Mouse (Mus musculus): ENCODE measurements around the gene Chmp5. TPM values are rescaled to one million over a fixed set of nuclear protein-coding genes. Genes with fewer than 3 reads are reported as not detected.
"Not testable (repeated sequence)": the region's sequence is repeated elsewhere in the genome, so short reads cannot be mapped to it uniquely, and the experiment has no call there.

Chmp5 gene
- 23.5 and 24.8 TPM in 2 replicates for polyA plus RNA-seq (2012; rRNA removed)

GRCm38 (mm10) chr4:40948160-40948708 lies at the start of gene Chmp5, which contains the start of gene Bag1:
Gene Chmp5, plus strand, starts transcription at chr4:40948407.
Gene Bag1, minus strand, starts transcription at chr4:40948294.
- peak; percentile 95 for DNase-seq (ENCODE audit: low read depth, low spot score)
- WGBS, result under 1% methylated on average over 50 of the region's 50 CpGs

GRCm38 (mm10) chr4:40898476-40899044 lies 49.6 kb upstream of the Chmp5 start:
- WGBS, result 90% methylated on average over 6 of the region's 6 CpGs
- DNase-seq (ENCODE audit: low read depth, low spot score), result no peak

DNA sequence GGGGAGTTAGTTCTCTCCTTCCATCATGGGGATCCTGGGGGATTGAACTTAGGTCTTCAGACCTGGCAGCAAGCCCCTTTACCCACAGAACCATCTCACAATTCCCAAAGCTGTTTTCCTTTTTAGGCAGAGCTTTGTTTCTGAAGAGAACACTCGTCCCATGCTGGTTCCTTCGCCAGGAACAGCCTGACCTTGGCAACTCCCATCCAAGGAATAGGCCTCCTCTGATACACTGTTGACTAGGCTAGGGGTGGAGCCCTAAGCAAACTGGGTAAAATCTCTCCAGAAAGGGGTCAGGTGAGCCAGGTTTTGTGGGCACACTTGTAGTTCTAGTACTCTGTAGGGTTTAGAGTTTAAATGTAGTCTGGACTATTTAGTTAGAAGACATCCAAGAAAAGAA lies 48.9 kb upstream of the Chmp5 start:
- WGBS, result 51% methylated on average over 2 of the region's 2 CpGs
- no peak for DNase-seq (ENCODE audit: low read depth, low spot score)

DNA sequence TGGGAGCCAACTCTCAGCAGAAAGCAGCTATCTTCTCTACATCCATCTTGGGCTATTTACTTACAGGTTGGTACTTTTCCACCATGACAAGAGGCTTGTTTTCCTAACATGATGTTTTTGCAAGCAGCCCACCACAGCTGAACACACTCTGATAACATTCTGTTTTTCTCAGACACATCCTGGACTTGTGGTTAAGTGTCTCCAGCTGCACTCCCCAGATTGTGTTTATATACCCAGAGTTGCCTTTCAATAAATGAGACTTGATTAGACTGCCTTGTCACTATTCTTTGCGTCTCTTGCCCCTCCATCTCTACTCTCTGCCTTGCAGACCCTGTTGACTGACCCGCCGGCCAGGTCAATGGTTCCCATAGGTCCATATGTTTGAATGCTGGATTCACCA lies 48.1 kb upstream of the Chmp5 start:
- WGBS, result 95% methylated on average over 3 of the region's 3 CpGs
- no peak for DNase-seq (ENCODE audit: low read depth, low spot score)

DNA sequence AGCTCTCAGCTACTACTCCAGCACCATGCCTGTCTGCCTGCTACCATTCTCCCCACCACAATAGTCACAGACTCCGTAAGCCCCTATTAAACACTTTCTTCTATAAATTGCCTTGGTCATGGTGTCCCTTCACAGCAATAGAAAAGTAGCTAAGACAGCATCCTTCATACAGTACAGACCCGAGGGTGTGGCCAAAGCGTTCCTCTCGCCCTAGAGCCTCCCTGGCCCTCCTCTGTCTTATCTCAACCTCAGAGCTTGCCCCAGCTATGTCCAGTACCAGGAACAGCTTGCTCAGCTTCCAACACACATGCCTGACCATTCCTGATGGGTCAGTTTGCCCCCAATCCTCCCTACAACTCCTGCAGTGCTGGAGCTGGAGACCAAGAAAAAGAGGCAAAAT lies 47.6 kb upstream of the Chmp5 start:
- DNase-seq (ENCODE audit: low read depth, low spot score), result no peak
- WGBS, result 97% methylated on average over 4 of the region's 4 CpGs

GRCm38 (mm10) chr4:40906298-40906697 lies 41.9 kb upstream of the Chmp5 start:
- no peak for DNase-seq (ENCODE audit: low read depth, low spot score)
- 18% methylated on average over 1 of the region's 1 CpGs for WGBS

DNA sequence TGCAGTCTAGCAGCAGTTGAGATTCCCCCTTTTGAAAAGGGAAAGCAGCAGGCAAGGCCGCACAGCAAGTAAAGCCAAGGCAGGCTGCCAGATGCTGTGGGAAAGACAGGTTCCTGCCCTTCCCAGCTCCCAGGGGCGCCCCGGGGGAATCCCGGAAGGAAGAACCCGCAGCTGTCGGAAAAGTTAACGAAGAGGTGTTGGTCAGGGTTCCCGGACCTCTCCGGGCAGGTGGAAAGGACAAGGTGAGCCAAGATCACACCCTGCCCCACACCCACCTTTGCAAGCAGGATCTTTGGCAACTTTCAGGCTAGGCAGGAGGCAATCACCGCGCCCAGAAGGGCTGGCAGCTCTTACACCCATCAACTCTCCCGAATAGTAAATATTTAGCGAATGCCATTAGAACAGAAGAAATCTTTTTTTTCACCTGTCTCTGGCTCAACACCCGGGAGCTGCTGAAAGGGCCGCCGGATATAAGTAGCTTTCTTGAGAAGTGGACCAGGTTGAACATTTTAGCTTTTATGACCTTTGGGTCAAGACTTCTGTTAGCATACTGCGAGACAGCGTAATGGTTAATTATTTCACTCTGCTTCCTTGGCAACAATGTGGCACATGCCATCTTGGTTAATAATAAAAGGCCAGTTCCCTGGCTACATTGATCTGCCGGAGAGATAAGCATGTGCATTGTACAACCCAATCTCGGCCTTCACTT lies 39.8 kb upstream of the Chmp5 start:
- DNase-seq (ENCODE audit: low read depth, low spot score), result peak; percentile 87
- WGBS, result 13% methylated on average over 20 of the region's 20 CpGs

DNA sequence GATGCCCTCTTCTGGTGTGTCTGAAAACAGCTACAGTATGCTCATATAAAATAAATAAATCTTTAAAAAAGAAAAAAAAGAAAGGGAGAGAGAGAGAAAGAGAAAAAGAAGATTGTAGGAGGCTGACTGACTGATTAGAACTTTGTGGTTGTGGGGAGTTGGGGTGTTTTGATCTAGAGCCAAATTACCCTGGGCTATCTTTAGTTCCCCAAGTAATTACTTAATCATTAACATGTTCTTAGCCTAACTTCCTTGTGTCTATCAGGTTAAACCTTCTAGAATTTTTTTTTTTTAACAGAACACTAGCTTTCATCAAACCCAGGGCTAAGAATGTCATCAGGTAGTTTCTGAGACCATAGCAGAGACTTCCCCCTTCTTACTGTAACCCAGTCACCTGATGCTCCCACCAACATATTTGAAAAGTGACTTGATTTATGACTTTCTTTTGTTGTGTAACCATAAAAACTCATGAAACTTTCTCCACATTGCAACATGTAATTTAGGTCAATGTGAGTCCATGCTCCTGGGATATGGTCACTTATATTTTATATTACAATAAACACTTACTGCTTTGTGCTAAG lies 33.8 kb upstream of the Chmp5 start:
- no peak for DNase-seq (ENCODE audit: low read depth, low spot score)

DNA sequence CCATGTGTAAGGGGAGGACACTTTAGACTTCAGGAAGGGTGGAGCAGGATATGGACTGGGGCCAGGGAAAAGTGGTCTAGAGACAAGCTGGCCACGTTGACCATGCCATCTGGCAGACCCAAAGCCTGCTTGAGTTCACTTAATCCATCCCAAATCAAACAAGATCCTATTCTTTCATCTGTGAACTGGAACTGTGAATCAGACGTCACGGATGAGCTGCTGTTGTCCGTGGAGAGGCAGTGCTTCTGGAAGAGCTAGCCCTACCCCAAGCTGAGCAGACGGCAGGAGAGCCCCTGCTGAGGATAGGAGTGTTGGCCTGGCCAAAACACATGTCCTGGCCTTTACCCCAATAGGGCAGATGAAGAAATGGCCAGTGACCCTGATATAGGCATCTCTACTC lies 32.3 kb upstream of the Chmp5 start:
- no peak for DNase-seq (ENCODE audit: low read depth, low spot score)
- WGBS, result 49% methylated on average over 5 of the region's 5 CpGs

DNA sequence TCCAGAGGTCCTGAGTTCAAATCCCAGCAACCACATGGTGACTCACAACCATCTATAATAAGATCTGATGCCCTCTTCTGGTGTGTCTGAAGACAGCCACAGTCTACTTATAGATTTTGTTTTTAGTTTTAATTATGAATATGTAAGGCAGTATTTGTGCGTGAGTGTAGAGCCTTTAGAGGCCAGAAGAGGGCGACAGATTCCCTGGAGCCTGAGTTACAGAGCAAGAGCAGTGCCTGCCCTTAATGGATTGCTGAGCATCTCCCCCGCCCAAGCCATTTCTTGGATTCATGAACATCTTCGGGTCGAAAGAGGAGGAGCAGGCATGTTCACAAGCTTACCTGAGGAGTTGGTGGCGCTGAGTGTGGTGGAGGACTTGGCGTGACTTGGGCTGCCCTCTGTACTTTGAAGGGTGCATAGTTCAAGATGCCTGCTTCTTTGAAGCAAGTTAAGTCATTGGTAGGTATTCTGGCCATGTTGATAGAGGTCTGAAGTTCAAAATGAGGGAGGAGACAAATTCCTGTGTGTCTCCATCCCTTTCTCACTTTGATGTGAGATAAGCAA lies 31.5 kb upstream of the Chmp5 start:
- DNase-seq (ENCODE audit: low read depth, low spot score), result no peak
- 96% methylated on average over 7 of the region's 7 CpGs for WGBS

DNA sequence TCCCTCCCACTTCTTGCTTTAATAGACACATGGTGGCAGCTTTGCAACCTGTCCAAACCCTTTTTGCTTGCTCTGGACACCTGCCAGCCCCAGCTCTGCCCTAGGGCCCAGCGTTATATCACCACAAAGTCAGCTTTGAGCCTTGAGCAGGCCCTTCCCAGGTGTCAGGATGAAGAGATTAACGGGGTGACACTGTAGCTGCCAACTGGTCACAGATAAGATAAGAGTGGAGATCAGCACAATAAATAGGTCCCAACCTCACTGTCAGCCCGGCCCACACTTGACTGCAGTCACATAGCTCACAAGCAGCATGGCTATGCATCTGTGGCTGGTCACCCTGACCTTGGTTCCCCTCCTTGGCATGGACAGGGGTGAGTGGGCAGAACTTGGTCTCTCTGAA lies 28.4 kb upstream of the Chmp5 start, which contains the start of gene Spink4:
Gene Spink4 (plus strand): TSS at position 268 of the 400 bp plus-strand sequence.
- WGBS, result 22% methylated on average over 3 of the region's 3 CpGs
- DNase-seq (ENCODE audit: low read depth, low spot score), result no peak

- WGBS, result 84% methylated on average over 2 of the region's 2 CpGs
- no peak for DNase-seq (ENCODE audit: low read depth, low spot score)
Measured at GRCm38 (mm10) chr4:40920576-40920975, 27.6 kb upstream of the Chmp5 start.

- 74% methylated on average over 3 of the region's 3 CpGs for WGBS
- DNase-seq (ENCODE audit: low read depth, low spot score), result no peak
Measured at GRCm38 (mm10) chr4:40921288-40921687, 26.9 kb upstream of the Chmp5 start.

GRCm38 (mm10) chr4:40923087-40923651 lies 25.0 kb upstream of the Chmp5 start:
- DNase-seq (ENCODE audit: low read depth, low spot score), result no peak
- 76% methylated on average over 6 of the region's 6 CpGs for WGBS

- DNase-seq (ENCODE audit: low read depth, low spot score), result no peak
- WGBS, result 61% methylated on average over 3 of the region's 3 CpGs
Measured at GRCm38 (mm10) chr4:40925568-40925967, 22.6 kb upstream of the Chmp5 start.

DNA sequence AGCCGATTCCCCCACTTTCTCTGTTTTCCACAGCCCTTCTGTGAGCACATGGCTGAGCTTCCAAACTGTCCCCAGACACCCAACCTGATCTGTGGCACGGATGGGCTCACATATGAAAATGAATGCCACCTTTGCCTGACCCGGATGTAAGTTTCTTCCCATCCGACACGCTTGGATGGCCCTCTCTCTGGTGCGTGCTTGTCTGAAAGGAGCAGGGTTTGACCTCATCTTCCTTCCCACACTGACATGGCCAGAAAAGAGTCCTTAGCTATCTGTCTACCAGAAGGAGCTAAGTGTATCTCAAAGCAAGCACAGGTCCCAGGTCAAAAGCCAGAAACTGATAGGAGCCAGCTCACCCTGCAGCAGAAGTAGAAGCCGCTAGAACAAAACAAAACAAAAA lies 19.2 kb upstream of the Chmp5 start:
- 83% methylated on average over 7 of the region's 7 CpGs for WGBS

GRCm38 (mm10) chr4:40933694-40934093 lies 14.5 kb upstream of the Chmp5 start:
- WGBS, result 57% methylated on average over 5 of the region's 5 CpGs
- DNase-seq (ENCODE audit: low read depth, low spot score), result no peak

More for the DNA sequence above, 19.2 kb upstream of the Chmp5 start:
- DNase-seq (ENCODE audit: low read depth, low spot score), result no peak

DNA sequence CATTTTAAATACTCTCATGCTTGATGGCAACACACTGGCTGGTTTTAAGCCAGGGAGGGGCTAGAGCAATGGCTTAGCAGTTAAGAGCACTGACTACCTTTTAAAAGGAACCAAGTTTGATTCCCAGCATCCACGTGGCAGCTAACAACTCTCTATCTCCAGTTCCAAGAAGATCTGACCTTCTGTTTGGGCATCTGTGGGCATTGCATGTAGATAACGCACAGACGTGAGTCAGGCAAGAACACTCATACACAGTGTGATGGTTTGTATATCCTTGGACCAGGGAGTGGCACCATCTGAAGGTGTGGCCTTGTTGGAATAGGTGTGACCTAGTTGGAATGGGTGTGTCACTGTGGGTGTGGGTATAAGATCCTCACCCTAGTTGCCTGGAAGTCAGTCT lies 13.8 kb upstream of the Chmp5 start:
- DNase-seq (ENCODE audit: low read depth, low spot score), result not testable (repeated sequence)
- 41% methylated on average over 3 of the region's 3 CpGs for WGBS

DNA sequence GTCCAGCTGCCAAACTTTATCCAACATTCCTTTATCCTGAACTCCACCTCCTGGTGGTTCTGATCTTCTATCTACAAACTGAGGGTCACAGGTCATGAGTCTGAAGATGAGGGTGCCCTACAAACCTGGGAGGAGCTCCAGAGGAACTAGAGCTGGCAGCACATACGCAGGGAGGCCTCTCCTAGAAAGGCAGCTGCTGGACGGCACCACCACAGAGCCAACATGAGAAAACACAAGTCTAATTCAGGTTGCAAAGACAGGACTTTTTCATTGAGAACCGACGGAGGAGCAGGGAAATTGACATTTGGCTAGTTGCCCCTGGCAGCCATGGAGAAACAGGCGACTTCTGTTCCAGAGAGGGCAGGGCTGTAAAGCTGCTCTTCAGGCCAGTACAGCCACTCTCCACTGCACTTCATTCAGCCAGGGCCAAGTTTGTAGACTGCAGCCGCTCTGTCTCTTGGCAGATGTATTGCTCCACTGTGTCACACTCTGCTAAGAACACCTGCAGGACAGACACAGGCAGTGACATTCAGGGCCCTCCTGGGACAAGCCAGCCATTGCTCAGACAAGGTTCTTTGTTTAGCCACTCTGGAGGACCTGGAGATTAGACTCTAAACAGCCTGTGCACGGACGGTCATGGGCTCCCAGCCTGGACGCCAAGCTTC lies 11.9 kb upstream of the Chmp5 start:
- WGBS, result 76% methylated on average over 9 of the region's 9 CpGs
- no peak for DNase-seq (ENCODE audit: low read depth, low spot score)

DNA sequence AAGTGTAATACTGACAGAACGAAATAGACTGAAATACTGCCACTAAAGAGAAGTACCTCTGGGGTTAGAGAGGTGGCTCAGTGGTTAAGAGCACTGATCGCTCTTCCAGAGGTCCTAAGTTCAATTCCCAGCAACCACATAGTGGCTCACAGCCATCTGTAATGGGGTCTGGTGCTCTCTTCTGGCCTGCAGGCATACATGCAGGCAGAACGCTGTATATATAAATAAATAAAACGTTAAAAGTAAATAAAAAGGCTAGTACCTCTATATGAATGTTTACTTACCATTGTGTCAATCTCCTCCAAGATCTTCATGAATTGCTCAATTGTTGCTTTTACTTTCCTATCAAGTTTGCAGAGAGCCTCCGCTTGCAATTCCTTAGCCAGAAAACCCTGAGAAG lies 9.4 kb upstream of the Chmp5 start:
- DNase-seq (ENCODE audit: low read depth, low spot score), result no peak
- 71% methylated on average over 5 of the region's 5 CpGs for WGBS
